ENCODE assay signal across 20 mouse cellular contexts in genomic region chr3:96673514-96673913, GRCm38 (mm10). TPM values are rescaled to one million over a fixed set of nuclear protein-coding genes. Genes with fewer than 3 reads are reported as not detected.
DNase-seq lines count a peak whose midpoint lies in the region; TF ChIP-seq lines count a peak whose summit lies in the region.
"Had no signal": no experiment of that assay in that cellular context is flagged by ENCODE, and none has a peak within 500 bp of the region (broad histone marks: within the 10 kb centered on the region; RNA-seq: fewer than 3 reads in every experiment).

No protein-coding gene starts in this region.

- H3K4me1 ChIP-seq in heart, embryonic 10.5 days = peaks cover 14% of the 10 kb centered on the region
- peaks cover 25 to 50% of the 10 kb centered on the region in 2 experiments for H3K4me1 ChIP-seq in CH12.LX (ENCODE audit: control insufficient read depth in 1 of 2, insufficient read depth in 2 of 2)
- H3K4me1 ChIP-seq in ES-Bruce4 (ENCODE audit: control insufficient read depth, insufficient read depth, low read length) = peaks cover 12% of the 10 kb centered on the region

- peak; percentile 57 for DNase-seq in heart, embryonic 10.5 days (ENCODE audit: low spot score)
- DNase-seq in heart, postnatal 25 days (ENCODE audit: low spot score) = no peak
- DNase-seq in CH12.LX (ENCODE audit: extremely low read depth) = no peak
- DNase-seq in spleen, postnatal 10 days (ENCODE audit: low spot score in 2 of 2) = no peak
- DNase-seq: adrenal gland, adult 8-10 months; adrenal gland, postnatal 14 days; adrenal gland, postnatal 36 days; B cell, adult 2 months; cerebellum, adult 11-12 months; cerebellum, adult 2 months; cerebellum, adult 9-10 months; cerebellum, postnatal 10 days; cerebellum, postnatal 25 days; forebrain, postnatal 0 days had no signal

- H3K9me3 ChIP-seq in heart, embryonic 10.5 days = no peaks in the 10 kb centered on the region
- H3K9me3 ChIP-seq in CH12.LX (replicated peaks; ENCODE audit: low read length) = no peaks in the 10 kb centered on the region
- H3K9me3 ChIP-seq in ES-Bruce4 (replicated peaks; ENCODE audit: control insufficient read depth, insufficient read depth, low read length, poor library complexity, severe bottlenecking) = no peaks in the 10 kb centered on the region
- H3K9me3 ChIP-seq: embryonic facial prominence, embryonic 10.5 days; embryonic facial prominence, embryonic 12.5 days; forebrain, embryonic 13.5 days; forebrain, embryonic 15.5 days had no signal

- H3K9ac ChIP-seq in CH12.LX (ENCODE audit: insufficient read depth, low read depth) = no peak overlapping the region
- H3K9ac ChIP-seq in ES-Bruce4 (ENCODE audit: low read depth, poor library complexity, severe bottlenecking) = no peak overlapping the region
- H3K9ac ChIP-seq: embryonic facial prominence, embryonic 12.5 days; forebrain, embryonic 13.5 days; forebrain, embryonic 15.5 days; forebrain, postnatal 0 days had no signal

- intact Hi-C loops in heart, postnatal 25 days (cut with DNase I) = no loop called here

- dilution Hi-C loops in CH12.LX (cut with MboI; ENCODE audit: extremely low pct_ligation_motif_present, extremely low pct_unique_long_range_greater_than_20kb, low sequenced_read_pairs) = no loop called here

- no peak for TF ChIP-seq RAD21 in CH12.LX (IDR thresholded peaks at IDR 0.05; ENCODE audit: low read depth, low read length)

- no peaks in the 10 kb centered on the region for H3K36me3 ChIP-seq in heart, embryonic 10.5 days
- H3K36me3 ChIP-seq in CH12.LX (replicated peaks in 1 of 2; ENCODE audit: control insufficient read depth in 1 of 2, insufficient read depth in 1 of 2, low read length in 1 of 2) (no peaks in the 10 kb centered on the region), ES-Bruce4 (ENCODE audit: control insufficient read depth, insufficient read depth, low read length, poor library complexity, severe bottlenecking) (no peaks in the 10 kb centered on the region)
- H3K36me3 ChIP-seq: embryonic facial prominence, embryonic 10.5 days; embryonic facial prominence, embryonic 12.5 days; forebrain, embryonic 15.5 days had no signal

- no peak overlapping the region for H3K27ac ChIP-seq in heart, embryonic 10.5 days
- peak overlapping the region; percentile 41 for H3K27ac ChIP-seq in CH12.LX (ENCODE audit: insufficient read depth, low read depth)
- peak overlapping the region; percentile 99 for H3K27ac ChIP-seq in ES-Bruce4 (ENCODE audit: insufficient read depth, low read length)
- H3K27ac ChIP-seq: forebrain, embryonic 13.5 days; forebrain, embryonic 15.5 days had no signal

- TF ChIP-seq POLR2A in CH12.LX (IDR thresholded peaks at IDR 0.05; ENCODE audit: low read depth, low read length) (no peak), ES-Bruce4 (IDR thresholded peaks at IDR 0.05; ENCODE audit: insufficient read depth, low read length) (no peak)

- TF ChIP-seq EP300 in CH12.LX (IDR thresholded peaks at IDR 0.05; ENCODE audit: low read length) (no peak), ES-Bruce4 (IDR thresholded peaks at IDR 0.05; ENCODE audit: insufficient read depth, low read depth, low read length) (no peak)

- H3K4me2 ChIP-seq in CH12.LX (ENCODE audit: insufficient read depth, low read depth, poor library complexity, severe bottlenecking) = no peak overlapping the region
- H3K4me2 ChIP-seq: forebrain, embryonic 13.5 days; forebrain, embryonic 15.5 days had no signal

- WGBS in heart, embryonic 10.5 days = 59% methylated on average over 4 of the region's 4 CpGs

- H3K27me3 ChIP-seq in heart, embryonic 10.5 days (ENCODE audit: insufficient read depth, poor library complexity, severe bottlenecking) = peaks cover 21% of the 10 kb centered on the region
- H3K27me3 ChIP-seq in CH12.LX (replicated peaks) (peaks cover 12% of the 10 kb centered on the region), ES-Bruce4 (ENCODE audit: control insufficient read depth, insufficient read depth, low read length, poor library complexity, severe bottlenecking) (no peaks in the 10 kb centered on the region)
- H3K27me3 ChIP-seq: forebrain, embryonic 15.5 days had no signal

- no peak overlapping the region for H3K4me3 ChIP-seq in heart, embryonic 10.5 days
- H3K4me3 ChIP-seq in CH12.LX (replicated peaks in 1 of 3; ENCODE audit: low read depth in 2 of 3, low read length in 2 of 3, poor library complexity in 1 of 3) = no peak overlapping the region
- H3K4me3 ChIP-seq in ES-Bruce4 (ENCODE audit: low read depth, low read length) = no peak overlapping the region
- H3K4me3 ChIP-seq: embryonic facial prominence, embryonic 12.5 days; forebrain, embryonic 13.5 days; forebrain, embryonic 15.5 days had no signal

- TF ChIP-seq CTCF in CH12.LX (conservative IDR thresholded peaks at IDR 0.05 in 1 of 2, IDR thresholded peaks at IDR 0.05 in 1 of 2; ENCODE audit: low read depth in 2 of 2, low read length in 2 of 2) = no peak
- no peak for TF ChIP-seq CTCF in ES-Bruce4 (IDR thresholded peaks at IDR 0.05; ENCODE audit: low read depth, low read length)

- in situ Hi-C loops in CH12.LX (cut with MboI; ENCODE audit: low pct_ligation_motif_present, low pct_unique_long_range_greater_than_20kb, low sequenced_read_pairs) = no loop called here

- H3K79me2 ChIP-seq in CH12.LX (replicated peaks; ENCODE audit: control insufficient read depth, extremely low read depth, insufficient read depth, poor library complexity, severe bottlenecking) = no peaks in the 10 kb centered on the region

TF ChIP-seq in CH12.LX, 34 proteins besides CTCF, POLR2A, EP300 and RAD21:
- no peak for TF ChIP-seq POLR2AphosphoS2 (IDR thresholded peaks at IDR 0.05; ENCODE audit: low read depth, low read length)
- no peak for TF ChIP-seq BHLHE40 (IDR thresholded peaks at IDR 0.05; ENCODE audit: low read depth, low read length)
- TF ChIP-seq CHD1 (IDR thresholded peaks at IDR 0.05; ENCODE audit: low read depth, low read length) = no peak
- TF ChIP-seq MAFK (IDR thresholded peaks at IDR 0.05; ENCODE audit: insufficient replicate concordance, low read length) = no peak
- no peak for TF ChIP-seq SMC3 (IDR thresholded peaks at IDR 0.05; ENCODE audit: low read depth, low read length)
- TF ChIP-seq GABPA (IDR thresholded peaks at IDR 0.05; ENCODE audit: insufficient replicate concordance, low read depth, low read length) = no peak
- no peak for TF ChIP-seq ETS1 (conservative IDR thresholded peaks at IDR 0.05; ENCODE audit: low read depth, low read length)
- TF ChIP-seq TCF12 (IDR thresholded peaks at IDR 0.05; ENCODE audit: low read depth, low read length) = no peak

RNA-seq across cellular contexts. Expression of gene Ankrd35, which starts 3.6 kb away (rescaled TPM):
- polyA plus RNA-seq in heart, embryonic 10.5 days (2016; fragmentation: Nextera tagmentation; extraction: Ambion mirVana) = 0.14 TPM in 2 replicates
- under 1 TPM; 0.60 to 0.95 TPM for total RNA-seq in heart, postnatal 25 days (2021)
- total RNA-seq in CH12.LX (2012; rRNA removed) (6.5 and 11.2 TPM in 2 replicates), CH12.LX (2014; rRNA removed) (0.51 and 0.78 TPM in 2 replicates)
- polyA plus RNA-seq in CH12.LX (2012; ENCODE audit: insufficient read length, low read depth) (1.9 and 2.5 TPM in 2 replicates), ES-Bruce4 (2011; ENCODE audit: insufficient read depth, insufficient read length, low read depth, missing spikeins) (3.5 and 3.7 TPM in 2 replicates)
- polyA plus RNA-seq: CD4-positive, CD25-positive, alpha-beta regulatory T cell, adult 4 months had no signal

RNA-seq across cellular contexts. Expression of gene Pias3, which starts 22.7 kb away (rescaled TPM):
- polyA plus RNA-seq in heart, embryonic 10.5 days (2016; fragmentation: Nextera tagmentation; extraction: Ambion mirVana) = 41.8 and 43.4 TPM in 2 replicates
- total RNA-seq in heart, postnatal 25 days (2021) = 10 to 100 TPM; 14.0 to 17.5 TPM
- total RNA-seq in CH12.LX (2012; rRNA removed) (10.2 and 13.1 TPM in 2 replicates), CH12.LX (2014; rRNA removed) (5.9 and 6.3 TPM in 2 replicates)
- polyA plus RNA-seq in CH12.LX (2012; ENCODE audit: insufficient read length, low read depth) (20.2 and 21.4 TPM in 2 replicates), ES-Bruce4 (2011; ENCODE audit: insufficient read depth, insufficient read length, low read depth, missing spikeins) (31.8 and 42.1 TPM in 2 replicates)

RNA-seq across cellular contexts. Expression of gene Itga10, which starts 28.1 kb away (rescaled TPM):
- polyA plus RNA-seq in heart, embryonic 10.5 days (2016; fragmentation: Nextera tagmentation; extraction: Ambion mirVana) = 0.74 and 0.84 TPM in 2 replicates
- total RNA-seq in heart, postnatal 25 days (2021) = 1 to 10 TPM in 1 of 2 experiments, under 1 TPM in 1; 0.84 to 1.0 TPM
- 0.80 and 1.2 TPM in 2 replicates for total RNA-seq in CH12.LX (2012; rRNA removed)
- total RNA-seq in CH12.LX (2014; rRNA removed) = 0.36 and 0.46 TPM in 2 replicates
- 1.0 and 1.2 TPM in 2 replicates for polyA plus RNA-seq in CH12.LX (2012; ENCODE audit: insufficient read length, low read depth)
- polyA plus RNA-seq in ES-Bruce4 (2011; ENCODE audit: insufficient read depth, insufficient read length, low read depth, missing spikeins) = 0.43 and 1.1 TPM in 2 replicates

RNA-seq across cellular contexts. Expression of gene Nudt17, which starts 34.8 kb away (rescaled TPM):
- 7.1 and 8.5 TPM in 2 replicates for polyA plus RNA-seq in heart, embryonic 10.5 days (2016; fragmentation: Nextera tagmentation; extraction: Ambion mirVana)
- 1 to 10 TPM; 2.3 to 3.2 TPM for total RNA-seq in heart, postnatal 25 days (2021)
- 0.84 and 1.0 TPM in 2 replicates for total RNA-seq in CH12.LX (2012; rRNA removed)
- total RNA-seq in CH12.LX (2014; rRNA removed) = 0.21 and 0.39 TPM in 2 replicates
- polyA plus RNA-seq in CH12.LX (2012; ENCODE audit: insufficient read length, low read depth) = 1.1 and 1.9 TPM in 2 replicates
- polyA plus RNA-seq in ES-Bruce4 (2011; ENCODE audit: insufficient read depth, insufficient read length, low read depth, missing spikeins) = 9.9 and 10.7 TPM in 2 replicates

RNA-seq across cellular contexts. Expression of gene Gm42957, which starts 38.2 kb away (rescaled TPM):
- polyA plus RNA-seq in heart, embryonic 10.5 days (2016; fragmentation: Nextera tagmentation; extraction: Ambion mirVana) = 0.10 and 0.26 TPM in 2 replicates
- total RNA-seq in heart, postnatal 25 days (2021) = under 1 TPM; 0.14 to 0.16 TPM
- 0.08 and 0.13 TPM in 2 replicates for total RNA-seq in CH12.LX (2012; rRNA removed)
- not detected in 2 replicates for total RNA-seq in CH12.LX (2014; rRNA removed)
- 0.11 TPM in 1 of 2 replicates, not detected in the other for polyA plus RNA-seq in CH12.LX (2012; ENCODE audit: insufficient read length, low read depth)
- 0.35 TPM in 1 of 2 replicates, not detected in the other for polyA plus RNA-seq in ES-Bruce4 (2011; ENCODE audit: insufficient read depth, insufficient read length, low read depth, missing spikeins)
